Mouse (Mus musculus): ENCODE data around the gene Prpf4b. TPM values are rescaled to one million over a fixed set of nuclear protein-coding genes. Genes with fewer than 3 reads are reported as not detected.
"Not testable (repeated sequence)": the region's sequence is repeated elsewhere in the genome, so short reads cannot be mapped to it uniquely, and the experiment has no call there.

The Prpf4b gene
- total RNA-seq, 4 experiments from 2014 or later, result 17.6 to 24.7 (median 19.7) TPM

DNA sequence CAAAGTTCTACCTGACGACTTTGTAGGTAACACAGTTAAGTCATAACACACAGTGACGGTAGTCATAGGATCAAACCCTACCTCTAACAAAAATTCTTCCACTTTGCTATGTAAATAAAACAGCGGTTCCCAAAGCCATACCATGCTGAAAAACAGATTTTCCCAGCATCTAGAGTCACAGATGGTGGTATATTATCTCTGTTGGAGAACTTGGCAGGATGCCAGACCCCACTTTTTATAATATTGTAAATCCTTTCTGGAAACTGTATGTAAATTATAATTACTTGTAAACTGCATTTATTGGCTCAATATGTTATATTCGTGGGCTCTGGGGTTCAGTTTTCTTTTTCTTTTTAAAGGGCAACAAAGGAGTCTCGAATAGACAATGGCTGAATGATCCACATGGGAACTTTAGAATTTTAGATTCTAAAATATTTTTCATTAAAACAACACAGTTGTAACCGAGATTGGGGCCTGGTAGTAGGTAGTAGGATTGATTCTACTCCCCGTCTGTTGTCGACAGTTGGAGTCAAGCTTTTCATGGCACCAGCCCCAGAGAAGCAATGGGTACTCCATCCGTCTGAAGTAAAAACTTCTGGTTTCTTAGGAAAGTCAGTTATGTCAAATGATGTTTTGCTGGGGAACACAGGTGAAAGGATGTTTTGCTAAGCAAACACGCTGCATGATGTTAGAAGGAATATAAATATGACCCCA, 60.0 kb downstream of the Prpf4b start:
- no peak for DNase-seq (ENCODE audit: low spot score in 2 of 2)

DNA sequence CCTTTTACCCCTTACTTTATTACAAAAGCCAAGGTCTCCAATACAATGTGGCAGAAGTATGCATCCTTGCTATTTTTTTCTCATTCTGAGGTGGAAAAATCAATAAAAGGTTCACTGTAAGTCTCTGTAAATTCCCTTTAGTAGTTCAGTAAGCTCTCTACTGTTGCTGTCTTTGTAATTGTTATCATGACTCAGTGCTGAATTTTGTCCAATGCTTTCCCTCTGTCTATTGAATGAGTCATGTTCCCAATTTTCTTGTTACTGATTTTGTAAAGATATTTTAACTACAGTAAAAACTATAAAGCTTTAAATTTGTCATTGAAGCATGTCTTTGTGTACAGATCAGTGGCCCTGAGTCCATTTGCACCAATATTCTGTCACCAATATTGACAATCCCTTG, 67.3 kb downstream of the Prpf4b start:
- DNase-seq (ENCODE audit: low spot score in 2 of 2), result no peak

DNA sequence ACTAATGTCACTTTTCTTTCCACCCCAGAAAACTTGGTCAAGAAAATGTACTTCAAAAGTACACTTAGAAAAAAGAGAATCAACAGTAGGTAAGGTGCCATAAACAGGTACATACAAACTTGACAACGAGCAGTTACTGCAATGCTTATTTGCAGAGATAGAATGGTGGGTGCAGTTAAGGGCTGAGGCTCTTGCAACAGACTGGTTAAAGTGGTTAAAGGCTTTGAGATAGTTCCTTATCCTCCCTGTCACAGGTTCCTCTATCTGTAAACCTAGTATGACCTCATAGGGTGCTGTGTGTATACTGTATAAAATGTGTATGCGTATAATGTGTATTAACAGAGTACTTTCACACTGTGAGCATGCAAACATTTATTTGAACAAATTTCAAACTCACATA, 76.3 kb downstream of the Prpf4b start:
- not testable (repeated sequence) for DNase-seq (ENCODE audit: low spot score in 2 of 2)

Other genes starting within 250 kb of the Prpf4b start
- gene Pxdc1, start 221.8 kb upstream of the Prpf4b start, total RNA-seq (2022), result 1 to 10 TPM; 3.2 to 5.4 (median 5.1) TPM
- not detected for gene Fam50b, start 140.5 kb upstream of the Prpf4b start, total RNA-seq (2022)
- not detected for gene Fam217a, start 49.0 kb downstream of the Prpf4b start, total RNA-seq (2022)
- gene 4933417A18Rik, start 49.1 kb downstream of the Prpf4b start, total RNA-seq (2022), result not detected
- under 1 TPM; 0.32 to 0.65 (median 0.46) TPM for gene Eci3, start 88.5 kb downstream of the Prpf4b start, total RNA-seq (2022)
- 10 to 100 TPM; 75.3 to 88.2 (median 81.1) TPM for gene Eci2, start 151.8 kb downstream of the Prpf4b start, total RNA-seq (2022)